2 mouse cellular contexts compared by ENCODE assay signal in the genomic region with DNA sequence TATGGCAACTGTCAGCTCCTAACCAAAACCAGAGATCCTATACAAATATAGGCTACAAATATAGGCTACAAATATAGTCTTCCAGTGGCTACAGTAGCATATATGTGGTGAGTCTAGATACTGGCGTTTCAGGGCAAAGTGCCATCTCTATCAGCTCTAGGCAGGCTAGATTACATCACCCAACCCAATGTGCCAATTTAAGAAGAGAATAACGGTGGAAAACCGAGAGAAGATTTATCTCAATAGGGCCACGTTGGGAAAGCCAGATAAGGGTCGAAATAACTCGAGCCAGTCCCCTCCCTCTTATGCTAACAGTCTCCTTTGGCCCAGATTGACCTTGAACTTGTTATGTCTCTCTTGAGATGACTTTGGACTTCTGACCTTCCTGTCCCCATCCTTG.
TF ChIP-seq lines count a peak whose summit lies in the region.

No protein-coding gene starts in this region.

TF ChIP-seq in MEL, 35 proteins besides CTCF, POLR2A, EP300 and RAD21 (continued from another document):
- TF ChIP-seq ZMIZ1 (IDR thresholded peaks at IDR 0.05; ENCODE audit: low read depth, low read length) (no peak), BHLHE40 (IDR thresholded peaks at IDR 0.05; ENCODE audit: borderline replicate concordance, low read depth, low read length) (peak; percentile 75), CHD2 (IDR thresholded peaks at IDR 0.05; ENCODE audit: low read length) (no peak; the same call in 1 of the 2 replicates), ZNF384 (IDR thresholded peaks at IDR 0.05; ENCODE audit: low read depth, low read length) (peak; percentile 12; the same call in 1 of the 2 replicates), MYC (IDR thresholded peaks at IDR 0.05; ENCODE audit: low read depth, low read length) (0 out of 2 replicates have a peak, but pooled peaks have one; percentile 37), MYB (IDR thresholded peaks at IDR 0.05; ENCODE audit: low read depth, low read length) (peak; percentile 98), MAFK (IDR thresholded peaks at IDR 0.05; ENCODE audit: borderline replicate concordance, low read depth, low read length) (no peak), KAT2A (conservative IDR thresholded peaks at IDR 0.05; ENCODE audit: low read depth, low read length) (peak; percentile 35; the same call in 1 of the 2 replicates), ZC3H11A (IDR thresholded peaks at IDR 0.05; ENCODE audit: low read depth, low read length) (no peak), MAZ (IDR thresholded peaks at IDR 0.05; ENCODE audit: low read depth, low read length) (peak; percentile 39; the same call in 1 of the 2 replicates), E2F4 (IDR thresholded peaks at IDR 0.05; ENCODE audit: borderline replicate concordance, low read depth, low read length) (no peak), TBP (IDR thresholded peaks at IDR 0.05; ENCODE audit: low read depth, low read length) (0 out of 2 replicates have a peak, but pooled peaks have one; percentile 12), ELF1 (IDR thresholded peaks at IDR 0.05; ENCODE audit: low read depth, low read length) (no peak; the same call in 1 of the 2 replicates), ZKSCAN1 (IDR thresholded peaks at IDR 0.05; ENCODE audit: low read depth, low read length) (no peak), TCF12 (IDR thresholded peaks at IDR 0.05; ENCODE audit: low read depth, low read length) (peak; percentile 98), NRF1 (IDR thresholded peaks at IDR 0.05; ENCODE audit: insufficient read depth, low read depth, low read length, poor library complexity, severe bottlenecking) (no peak), RCOR1 (IDR thresholded peaks at IDR 0.05; ENCODE audit: low read depth, low read length) (peak; percentile 95), NELFE (IDR thresholded peaks at IDR 0.05; ENCODE audit: low read depth, low read length) (peak; percentile 5; the same call in 1 of the 2 replicates), SMC3 (IDR thresholded peaks at IDR 0.05; ENCODE audit: low read depth, low read length) (no peak), CHD1 (IDR thresholded peaks at IDR 0.05; ENCODE audit: low read depth, low read length) (no peak), GATA1 (IDR thresholded peaks at IDR 0.05; ENCODE audit: low read depth, low read length) (peak; percentile 99), HCFC1 (IDR thresholded peaks at IDR 0.05; ENCODE audit: low read depth, low read length) (peak; percentile 39; the same call in 1 of the 2 replicates), POLR2AphosphoS2 (IDR thresholded peaks at IDR 0.05; ENCODE audit: low read length) (no peak), MXI1 (IDR thresholded peaks at IDR 0.05; ENCODE audit: low read depth, low read length) (no peak), JUND (IDR thresholded peaks at IDR 0.05; ENCODE audit: low read depth, low read length) (peak; percentile 58; the same call in 1 of the 2 replicates), MAX (IDR thresholded peaks at IDR 0.05; ENCODE audit: low read length) (no peak), USF2 (IDR thresholded peaks at IDR 0.05; ENCODE audit: borderline replicate concordance in 1 of 2, insufficient read depth in 1 of 2, low read depth in 1 of 2, low read length in 2 of 2) (no peak), TAL1 (IDR thresholded peaks at IDR 0.05; ENCODE audit: low read length) (peak; percentile 74), USF1 (IDR thresholded peaks at IDR 0.05; ENCODE audit: low read depth, low read length) (no peak)

TF ChIP-seq in myocyte, 11 proteins besides CTCF, POLR2A, EP300 and RAD21 (continued from another document):
- TF ChIP-seq MYOD1 (IDR thresholded peaks at IDR 0.05; ENCODE audit: control insufficient read depth in 1 of 3, insufficient read length in 2 of 3, low read depth in 2 of 3) = no peak
- TF ChIP-seq REST (IDR thresholded peaks at IDR 0.05; ENCODE audit: insufficient read depth, insufficient read length) = no peak
- no peak for TF ChIP-seq MAX (IDR thresholded peaks at IDR 0.05; ENCODE audit: low read depth)
- TF ChIP-seq TCF12 (IDR thresholded peaks at IDR 0.05; ENCODE audit: insufficient read depth, poor library complexity, severe bottlenecking) = no peak
